ENCODE assay signal across 8 mouse cellular contexts in the genomic region with DNA sequence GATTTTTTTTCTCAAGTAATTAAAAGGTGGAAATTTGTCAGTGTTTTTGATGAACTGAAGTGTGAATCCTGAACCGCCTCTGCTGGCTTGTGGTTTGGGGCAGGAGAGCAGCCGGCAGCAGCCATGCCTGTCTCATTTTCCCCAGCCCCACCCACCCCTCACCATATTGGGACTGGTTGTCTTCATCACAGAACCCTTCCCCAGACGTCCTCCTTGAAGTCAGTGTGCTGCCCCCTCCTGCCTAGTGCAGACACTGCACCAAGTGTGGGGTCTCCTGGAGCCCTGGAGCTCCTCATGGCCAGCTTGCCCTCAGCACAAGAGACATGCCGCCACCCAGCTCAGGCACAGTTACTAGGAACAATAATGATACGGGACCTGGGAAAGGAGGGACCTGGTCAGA. TPM values are rescaled to one million over a fixed set of nuclear protein-coding genes. Genes with fewer than 3 reads are reported as not detected.
DNase-seq lines count a peak whose midpoint lies in the region; ATAC-seq lines count a peak whose summit lies in the region.
"Had no signal": no experiment of that assay in that cellular context is flagged by ENCODE, and none has a peak within 500 bp of the region (broad histone marks: within the 10 kb centered on the region; RNA-seq: fewer than 3 reads in every experiment).

No protein-coding gene starts in this region.

- H3K27ac ChIP-seq in hindbrain, embryonic 14.5 days = no peak overlapping the region
- H3K27ac ChIP-seq: embryonic facial prominence, embryonic 15.5 days had no signal

- no peak overlapping the region for H3K9ac ChIP-seq in hindbrain, embryonic 14.5 days
- H3K9ac ChIP-seq: embryonic facial prominence, embryonic 15.5 days had no signal

- H3K4me1 ChIP-seq in hindbrain, embryonic 14.5 days (replicated peaks; ENCODE audit: control insufficient read depth, insufficient read depth, low read length) = no peaks in the 10 kb centered on the region
- H3K4me1 ChIP-seq: embryonic facial prominence, embryonic 15.5 days had no signal

- H3K4me3 ChIP-seq in hindbrain, embryonic 14.5 days (replicated peaks; ENCODE audit: low read length) = no peak overlapping the region
- H3K4me3 ChIP-seq: embryonic facial prominence, embryonic 15.5 days had no signal

- H3K27me3 ChIP-seq in hindbrain, embryonic 14.5 days (ENCODE audit: control insufficient read depth, insufficient read depth, low read length) = no peaks in the 10 kb centered on the region
- H3K27me3 ChIP-seq: embryonic facial prominence, embryonic 15.5 days had no signal

- peak; percentile 37 for ATAC-seq in common myeloid progenitor, adult 5-6 weeks (replicated peaks; ENCODE audit: low read depth, poor library complexity, severe bottlenecking)
- ATAC-seq in hindbrain, embryonic 14.5 days (ENCODE audit: low FRiP score) = no peak

- peak; percentile 25 for DNase-seq in left cerebral cortex, postnatal 4 days
- no peak for DNase-seq in left cerebral cortex, postnatal 10 days (ENCODE audit: extremely low spot score in 1 of 2, low spot score in 2 of 2)
- DNase-seq in lung, postnatal 25 days (ENCODE audit: low spot score) = peak; percentile 46
- peak; percentile 79 to 80 for DNase-seq in thymus, postnatal 36 days
- no peak for DNase-seq in left cerebral cortex, adult 11 months (ENCODE audit: low spot score)
- DNase-seq in hindbrain, embryonic 14.5 days (ENCODE audit: low spot score) = no peak

- intact Hi-C loops in left cerebral cortex, postnatal 4 days (cut with DNase I) = no loop called here
- intact Hi-C loops in left cerebral cortex, postnatal 10 days (cut with DNase I) = no loop called here

- H3K9me3 ChIP-seq in hindbrain, embryonic 14.5 days (ENCODE audit: control insufficient read depth, low read length) = no peaks in the 10 kb centered on the region
- H3K9me3 ChIP-seq: embryonic facial prominence, embryonic 15.5 days had no signal

- H3K36me3 ChIP-seq in hindbrain, embryonic 14.5 days (replicated peaks; ENCODE audit: control insufficient read depth, insufficient read depth) = no peaks in the 10 kb centered on the region
- H3K36me3 ChIP-seq: embryonic facial prominence, embryonic 15.5 days had no signal

- 43% methylated on average over 5 of the region's 5 CpGs for WGBS in hindbrain, embryonic 14.5 days

- no peak overlapping the region for H3K4me2 ChIP-seq in hindbrain, embryonic 14.5 days (replicated peaks)
- H3K4me2 ChIP-seq: embryonic facial prominence, embryonic 15.5 days had no signal

RNA-seq across cellular contexts. Expression of a gene that starts 12.9 kb away (rescaled TPM):
- 10 to 100 TPM; 28.9 to 29.7 TPM for total RNA-seq in left cerebral cortex, postnatal 4 days (2021)
- total RNA-seq in left cerebral cortex, postnatal 10 days (2021) = 1 to 10 TPM; 6.4 to 7.3 TPM
- total RNA-seq in common myeloid progenitor, adult 5-6 weeks (2017) = 9.9 and 10.2 TPM in 2 replicates
- polyA plus RNA-seq in hindbrain, embryonic 14.5 days (2014; fragmentation: Nextera tagmentation; extraction: Ambion mirVana) = 18.7 and 21.4 TPM in 2 replicates

RNA-seq across cellular contexts. Expression of a gene that starts 24.7 kb away (rescaled TPM):
- total RNA-seq in left cerebral cortex, postnatal 4 days (2021) = 10 to 100 TPM; 11.4 to 12.5 TPM
- 10 to 100 TPM; 11.2 to 11.5 TPM for total RNA-seq in left cerebral cortex, postnatal 10 days (2021)
- 20.0 and 29.2 TPM in 2 replicates for total RNA-seq in common myeloid progenitor, adult 5-6 weeks (2017)
- 10.1 and 10.5 TPM in 2 replicates for polyA plus RNA-seq in hindbrain, embryonic 14.5 days (2014; fragmentation: Nextera tagmentation; extraction: Ambion mirVana)

RNA-seq across cellular contexts. Expression of a gene that starts 34.9 kb away (rescaled TPM):
- 100 to 1,000 TPM; 307 to 320 TPM for total RNA-seq in left cerebral cortex, postnatal 4 days (2021)
- total RNA-seq in left cerebral cortex, postnatal 10 days (2021) = 100 to 1,000 TPM; 294 to 308 TPM
- 114 and 141 TPM in 2 replicates for total RNA-seq in common myeloid progenitor, adult 5-6 weeks (2017)
- 225 and 234 TPM in 2 replicates for polyA plus RNA-seq in hindbrain, embryonic 14.5 days (2014; fragmentation: Nextera tagmentation; extraction: Ambion mirVana)

Comparison
In these comparisons a context has a peak if more than half of its experiments do, and no peak if none do; other contexts are left out.
1. DNase-seq: peak in left cerebral cortex, postnatal 4 days (single experiment), lung, postnatal 25 days (single experiment) and thymus, postnatal 36 days (2 of 2); none in left cerebral cortex, postnatal 10 days (0 of 2), left cerebral cortex, adult 11 months (single experiment) and hindbrain, embryonic 14.5 days (single experiment).